Mouse (Mus musculus) midbrain, embryonic 14.5 days (tissue): ENCODE measurements around the gene Olfr736. TPM values are rescaled to one million over a fixed set of nuclear protein-coding genes. Genes with fewer than 3 reads are reported as not detected.

Experiments
- polyA plus RNA-seq: library from polyadenylated mRNA; unstranded; fragments of >200 nt; fragmentation: Nextera tagmentation; extraction: Ambion mirVana; gene quantifications from 2 replicates; pipeline ENCODE4 v1.2.1, GENCODE M21; 2014

Gene Olfr736
- polyA plus RNA-seq, 1 experiment from 2014 or later, result not detected

Other genes starting within 250 kb of the Olfr736 start
- not detected in 2 replicates for gene Olfr728, start 238.5 kb upstream of the Olfr736 start, polyA plus RNA-seq
- not detected in 2 replicates for gene Olfr729, start 228.3 kb upstream of the Olfr736 start, polyA plus RNA-seq
- gene Olfr730, start 193.0 kb upstream of the Olfr736 start, polyA plus RNA-seq, result not detected in 2 replicates
- not detected in 2 replicates for gene Olfr731, start 139.3 kb upstream of the Olfr736 start, polyA plus RNA-seq
- gene Olfr732, start 97.0 kb upstream of the Olfr736 start, polyA plus RNA-seq, result not detected in 2 replicates
- gene Olfr733, start 79.6 kb upstream of the Olfr736 start, polyA plus RNA-seq, result not detected in 2 replicates
- gene Olfr734, start 54.4 kb upstream of the Olfr736 start, polyA plus RNA-seq, result not detected in 2 replicates
- not detected in 2 replicates for gene Olfr735, start 32.3 kb upstream of the Olfr736 start, polyA plus RNA-seq
- not detected in 2 replicates for gene Tlr11, start 23.2 kb upstream of the Olfr736 start, polyA plus RNA-seq
- not detected in 2 replicates for gene Olfr738, start 26.4 kb downstream of the Olfr736 start, polyA plus RNA-seq
- gene Olfr739, start 37.5 kb downstream of the Olfr736 start, polyA plus RNA-seq, result not detected in 2 replicates
- not detected in 2 replicates for gene Olfr740, start 64.4 kb downstream of the Olfr736 start, polyA plus RNA-seq
- not detected in 2 replicates for gene Olfr741, start 91.6 kb downstream of the Olfr736 start, polyA plus RNA-seq
- gene Olfr742, start 122.4 kb downstream of the Olfr736 start, polyA plus RNA-seq, result not detected in 2 replicates
- gene Olfr743, start 140.7 kb downstream of the Olfr736 start, polyA plus RNA-seq, result not detected in 2 replicates
- gene Olfr744, start 233.7 kb downstream of the Olfr736 start, polyA plus RNA-seq, result not detected in 2 replicates